Mouse (Mus musculus) neural tube, embryonic 12.5 days (tissue): ENCODE measurements around the gene Ccdc146. TPM values are rescaled to one million over a fixed set of nuclear protein-coding genes. Genes with fewer than 3 reads are reported as not detected.

Experiments
- ATAC-seq: fragments of 200-750 bp; cut with Nextera tagmentation; 2 replicates; pipeline ENCODE4 v1.8.0; 2017; ENCODE audit warnings: low read depth, mild to moderate bottlenecking, moderate TSS enrichment, moderate library complexity; ENCODE audit not compliant: low FRiP score
- H3K27ac ChIP-seq: fragments of 300-500 bp; sonication (generic); 2 replicates; pipeline ENCODE4 v1.5.1; 2016
- H3K27me3 ChIP-seq: fragments of 300-500 bp; sonication (generic); replicated peaks from 2 replicates; pipeline ENCODE4 v1.6.1; 2016; ENCODE audit warnings: mild to moderate bottlenecking
- H3K36me3 ChIP-seq: fragments of 300-500 bp; sonication (generic); 2 replicates; pipeline ENCODE4 v1.6.1; 2016; ENCODE audit warnings: mild to moderate bottlenecking
- H3K4me1 ChIP-seq: fragments of 300-500 bp; sonication (generic); 2 replicates; pipeline ENCODE4 v1.6.1; 2016
- H3K4me2 ChIP-seq: fragments of 300-500 bp; sonication (generic); replicated peaks from 2 replicates; pipeline ENCODE4 v1.6.1; 2016; ENCODE audit warnings: mild to moderate bottlenecking
- H3K4me3 ChIP-seq: fragments of 300-500 bp; sonication (generic); 2 replicates; pipeline ENCODE4 v1.5.1; 2016
- H3K9ac ChIP-seq: fragments of 300-500 bp; sonication (generic); 2 replicates; pipeline ENCODE4 v1.6.1; 2016; ENCODE audit warnings: mild to moderate bottlenecking
- H3K9me3 ChIP-seq: fragments of 300-500 bp; sonication (generic); 2 replicates; pipeline ENCODE4 v1.6.1; 2016; ENCODE audit warnings: mild to moderate bottlenecking
- WGBS: fragments of 180-500 bp; shearing (Covaris S2); methylation state at CpG from one replicate; pipeline ENCODE4 v1.1.7; 2016; 5-methylcytosine and 5-hydroxymethylcytosine counted together
- polyA plus RNA-seq: library from polyadenylated mRNA; unstranded; fragments of >200 nt; fragmentation: Nextera tagmentation; extraction: Ambion mirVana; gene quantifications from 2 replicates; pipeline ENCODE4 v1.2.1, GENCODE M21; 2016

Ccdc146 gene
- polyA plus RNA-seq, 1 experiment from 2014 or later = 0.30 TPM

- Histone ChIP-seq H3K9me3 (no peaks in the 10 kb centered on the region), H3K27ac (no peak overlapping the region), H3K4me1 (no peaks in the 10 kb centered on the region), H3K4me2 (no peak overlapping the region), H3K36me3 (no peaks in the 10 kb centered on the region), H3K9ac (no peak overlapping the region), H3K4me3 (no peak overlapping the region), H3K27me3 (no peaks in the 10 kb centered on the region)
- WGBS = 40% methylated on average over 14 of the region's 14 CpGs
- ATAC-seq = no peak
Measured at GRCm38 (mm10) chr5:21383392-21384251, 40.9 kb downstream of the Ccdc146 start.

GRCm38 (mm10) chr5:21382678-21383077 is 41.8 kb downstream of the Ccdc146 start:
- H3K36me3 ChIP-seq = no peaks in the 10 kb centered on the region
- no peak overlapping the region for H3K4me2 ChIP-seq
- H3K4me3 ChIP-seq = no peak overlapping the region
- H3K4me1 ChIP-seq = no peaks in the 10 kb centered on the region
- WGBS = 77% methylated on average over 6 of the region's 6 CpGs
- H3K27ac ChIP-seq = no peak overlapping the region
- H3K27me3 ChIP-seq = no peaks in the 10 kb centered on the region
- H3K9me3 ChIP-seq = no peaks in the 10 kb centered on the region
- no peak overlapping the region for H3K9ac ChIP-seq
- ATAC-seq = no peak

GRCm38 (mm10) chr5:21381986-21382385 is 42.5 kb downstream of the Ccdc146 start:
- H3K9me3 ChIP-seq = no peaks in the 10 kb centered on the region
- 46% methylated on average over 6 of the region's 6 CpGs for WGBS
- no peak overlapping the region for H3K9ac ChIP-seq
- H3K27ac ChIP-seq = no peak overlapping the region
- H3K36me3 ChIP-seq = no peaks in the 10 kb centered on the region
- no peak overlapping the region for H3K4me2 ChIP-seq
- no peak overlapping the region for H3K4me3 ChIP-seq
- H3K27me3 ChIP-seq = no peaks in the 10 kb centered on the region
- no peaks in the 10 kb centered on the region for H3K4me1 ChIP-seq
- ATAC-seq = no peak

GRCm38 (mm10) chr5:21378397-21378796 is 46.1 kb downstream of the Ccdc146 start:
- no peaks in the 10 kb centered on the region for H3K36me3 ChIP-seq
- no peak for ATAC-seq
- no peak overlapping the region for H3K9ac ChIP-seq
- no peak overlapping the region for H3K4me2 ChIP-seq
- H3K4me3 ChIP-seq = no peak overlapping the region
- H3K27ac ChIP-seq = no peak overlapping the region
- no peaks in the 10 kb centered on the region for H3K4me1 ChIP-seq
- H3K9me3 ChIP-seq = no peaks in the 10 kb centered on the region
- no peaks in the 10 kb centered on the region for H3K27me3 ChIP-seq
- 81% methylated on average over 2 of the region's 2 CpGs for WGBS

- whole genome bisulfite sequencing = 83% methylated on average over 4 of the region's 4 CpGs
- Histone ChIP-seq H3K27me3 (no peaks in the 10 kb centered on the region), H3K36me3 (no peaks in the 10 kb centered on the region), H3K9me3 (no peaks in the 10 kb centered on the region), H3K4me2 (no peak overlapping the region), H3K27ac (no peak overlapping the region), H3K4me1 (peaks cover 6% of the 10 kb centered on the region; the same call in 1 of the 2 replicates), H3K4me3 (no peak overlapping the region), H3K9ac (no peak overlapping the region)
- no peak for ATAC-seq
Measured at GRCm38 (mm10) chr5:21376935-21377334, 47.5 kb downstream of the Ccdc146 start.

GRCm38 (mm10) chr5:21373180-21373518 is 51.3 kb downstream of the Ccdc146 start:
- H3K27me3 ChIP-seq = no peaks in the 10 kb centered on the region
- peak overlapping the region; percentile 57; the same call in 1 of the 2 replicates for H3K9ac ChIP-seq
- peaks cover 6% of the 10 kb centered on the region; the same call in 1 of the 2 replicates for H3K4me1 ChIP-seq
- peak overlapping the region; percentile 39; the same call in 1 of the 2 replicates for H3K4me3 ChIP-seq
- no peaks in the 10 kb centered on the region for H3K9me3 ChIP-seq
- ATAC-seq = no peak
- peak overlapping the region; percentile 78 for H3K4me2 ChIP-seq
- 65% methylated on average over 7 of the region's 7 CpGs for WGBS
- H3K36me3 ChIP-seq = no peaks in the 10 kb centered on the region
- H3K27ac ChIP-seq = no peak overlapping the region

GRCm38 (mm10) chr5:21372493-21373179 is 51.8 kb downstream of the Ccdc146 start, which contains the start of gene Fgl2:
Gene Fgl2, plus strand, starts transcription at chr5:21372642.
- no peaks in the 10 kb centered on the region for H3K9me3 ChIP-seq
- 7% methylated on average over 31 of the region's 31 CpGs for WGBS
- H3K36me3 ChIP-seq = no peaks in the 10 kb centered on the region
- peak; percentile 93 for ATAC-seq
- H3K4me3 ChIP-seq = peak within 1 kb of the TSS; percentile 39
- no peak within 1 kb of the TSS for H3K27ac ChIP-seq
- peak within 1 kb of the TSS; percentile 57 for H3K9ac ChIP-seq
- H3K27me3 ChIP-seq = no peaks in the 10 kb centered on the region
- H3K4me1 ChIP-seq = peaks cover 6% of the 10 kb centered on the region; the same call in 1 of the 2 replicates
- peak within 1 kb of the TSS; percentile 78 for H3K4me2 ChIP-seq

- H3K9me3 ChIP-seq = no peaks in the 10 kb centered on the region
- H3K9ac ChIP-seq = peak overlapping the region; percentile 57; the same call in 1 of the 2 replicates
- peak overlapping the region; percentile 39; the same call in 1 of the 2 replicates for H3K4me3 ChIP-seq
- H3K4me1 ChIP-seq = peaks cover 6% of the 10 kb centered on the region; the same call in 1 of the 2 replicates
- ATAC-seq = 0 out of 2 replicates have a peak, but pooled peaks have one; percentile 28
- H3K27ac ChIP-seq = no peak overlapping the region
- no peaks in the 10 kb centered on the region for H3K27me3 ChIP-seq
- no peaks in the 10 kb centered on the region for H3K36me3 ChIP-seq
- H3K4me2 ChIP-seq = peak overlapping the region; percentile 78
- WGBS = 31% methylated on average over 5 of the region's 5 CpGs
Measured at GRCm38 (mm10) chr5:21371920-21372319, 52.6 kb downstream of the Ccdc146 start.

GRCm38 (mm10) chr5:21370218-21370947 is 54.1 kb downstream of the Ccdc146 start:
- Histone ChIP-seq H3K4me2 (no peak overlapping the region), H3K9ac (no peak overlapping the region), H3K27me3 (no peaks in the 10 kb centered on the region), H3K4me1 (peaks cover 6% of the 10 kb centered on the region; the same call in 1 of the 2 replicates), H3K9me3 (no peaks in the 10 kb centered on the region), H3K36me3 (no peaks in the 10 kb centered on the region), H3K4me3 (no peak overlapping the region), H3K27ac (no peak overlapping the region)
- no peak for ATAC-seq
- 89% methylated on average over 5 of the region's 5 CpGs for WGBS

- Histone ChIP-seq H3K27me3 (no peaks in the 10 kb centered on the region), H3K9me3 (no peaks in the 10 kb centered on the region), H3K4me2 (no peak overlapping the region), H3K27ac (no peak overlapping the region), H3K4me3 (no peak overlapping the region), H3K4me1 (no peaks in the 10 kb centered on the region), H3K9ac (no peak overlapping the region), H3K36me3 (no peaks in the 10 kb centered on the region)
- 41% methylated on average over 2 of the region's 2 CpGs for WGBS
- no peak for ATAC-seq
Measured at GRCm38 (mm10) chr5:21367514-21367913, 57.0 kb downstream of the Ccdc146 start.

GRCm38 (mm10) chr5:21366338-21367053 is 58.0 kb downstream of the Ccdc146 start:
- WGBS = 73% methylated on average over 4 of the region's 4 CpGs
- ATAC-seq = no peak
- no peak overlapping the region for H3K4me2 ChIP-seq
- H3K4me1 ChIP-seq = no peaks in the 10 kb centered on the region
- H3K27ac ChIP-seq = no peak overlapping the region
- no peaks in the 10 kb centered on the region for H3K9me3 ChIP-seq
- H3K9ac ChIP-seq = no peak overlapping the region
- H3K27me3 ChIP-seq = no peaks in the 10 kb centered on the region
- no peak overlapping the region for H3K4me3 ChIP-seq
- H3K36me3 ChIP-seq = no peaks in the 10 kb centered on the region
